ENCODE assay signal across 11 mouse cellular contexts in genomic region chr4:96969199-96969598, GRCm38 (mm10).
DNase-seq lines count a peak whose midpoint lies in the region; ATAC-seq and TF ChIP-seq lines count a peak whose summit lies in the region.
"Had no signal": no experiment of that assay in that cellular context is flagged by ENCODE, and none has a peak within 500 bp of the region (broad histone marks: within the 10 kb centered on the region; RNA-seq: fewer than 3 reads in every experiment).

No protein-coding gene starts in this region.

- no peak overlapping the region for H3K9ac ChIP-seq in forebrain, embryonic 15.5 days (replicated peaks)
- H3K9ac ChIP-seq in kidney, embryonic 14.5 days (ENCODE audit: low read depth, low read length), result no peak overlapping the region

- DNase-seq in left cerebral cortex, adult 18-20 months (ENCODE audit: low spot score in 2 of 2), result peak; percentile 5 to 7
- no peak for DNase-seq in left cerebral cortex, adult 11 months (ENCODE audit: low spot score)
- DNase-seq in brain, embryonic 14.5 days (ENCODE audit: low read depth), result peak; percentile 94
- DNase-seq in layer of hippocampus, postnatal 14 days (ENCODE audit: low spot score in 2 of 2), result peak; percentile 29 to 87
- DNase-seq in retina, postnatal 1 day, result no peak
- no peak for DNase-seq in adrenal gland, postnatal 4 days (ENCODE audit: low spot score in 2 of 2)
- DNase-seq: adrenal gland, postnatal 36 days; lung, adult 2 months had no signal

- H3K27me3 ChIP-seq in forebrain, embryonic 15.5 days, result no peaks in the 10 kb centered on the region
- no peaks in the 10 kb centered on the region for H3K27me3 ChIP-seq in kidney, embryonic 14.5 days (ENCODE audit: control insufficient read depth, insufficient read depth, low read length)

- H3K4me3 ChIP-seq in forebrain, embryonic 15.5 days, result no peak overlapping the region
- H3K4me3 ChIP-seq in kidney, embryonic 14.5 days (ENCODE audit: low read length), result no peak overlapping the region
- H3K4me3 ChIP-seq: heart, embryonic 10.5 days had no signal

- peak overlapping the region; percentile 94 for H3K27ac ChIP-seq in forebrain, embryonic 15.5 days (replicated peaks)
- H3K27ac ChIP-seq in kidney, embryonic 14.5 days (ENCODE audit: low read depth, low read length), result no peak overlapping the region
- H3K27ac ChIP-seq: heart, embryonic 10.5 days had no signal

- TF ChIP-seq CTCF in brain, embryonic 14.5 days (IDR thresholded peaks at IDR 0.05; ENCODE audit: borderline replicate concordance, extremely low read depth, insufficient read depth, insufficient read length), result no peak

- peaks cover 23% of the 10 kb centered on the region for H3K4me1 ChIP-seq in forebrain, embryonic 15.5 days
- H3K4me1 ChIP-seq in kidney, embryonic 14.5 days (ENCODE audit: control insufficient read depth, insufficient read depth, low read length), result no peaks in the 10 kb centered on the region
- H3K4me1 ChIP-seq: heart, embryonic 10.5 days had no signal

- WGBS in forebrain, embryonic 15.5 days, result 26% methylated on average over 5 of the region's 5 CpGs
- WGBS in kidney, embryonic 14.5 days, result 53% methylated on average over 5 of the region's 5 CpGs

- H3K9me3 ChIP-seq in forebrain, embryonic 15.5 days, result no peaks in the 10 kb centered on the region
- no peaks in the 10 kb centered on the region for H3K9me3 ChIP-seq in kidney, embryonic 14.5 days (ENCODE audit: control insufficient read depth, low read length)
- H3K9me3 ChIP-seq: heart, embryonic 10.5 days had no signal

- H3K36me3 ChIP-seq in forebrain, embryonic 15.5 days, result no peaks in the 10 kb centered on the region
- H3K36me3 ChIP-seq in kidney, embryonic 14.5 days (ENCODE audit: control insufficient read depth, insufficient read depth, low read length), result no peaks in the 10 kb centered on the region
- H3K36me3 ChIP-seq: heart, embryonic 10.5 days had no signal

- H3K4me2 ChIP-seq in forebrain, embryonic 15.5 days (replicated peaks), result no peak overlapping the region; the same call in 1 of the 2 replicates
- H3K4me2 ChIP-seq in kidney, embryonic 14.5 days (replicated peaks; ENCODE audit: low read depth, low read length), result no peak overlapping the region

- no peak for TF ChIP-seq POLR2A in brain, embryonic 14.5 days (IDR thresholded peaks at IDR 0.05; ENCODE audit: borderline replicate concordance, extremely low read depth, insufficient read depth, insufficient read length, poor library complexity, severe bottlenecking)

- ATAC-seq in forebrain, embryonic 15.5 days (replicated peaks), result peak; percentile 92
- ATAC-seq in kidney, embryonic 14.5 days (ENCODE audit: low FRiP score, low TSS enrichment), result no peak

Comparison
In these comparisons a context has a peak if more than half of its experiments do, and no peak if none do; other contexts are left out.
1. DNase-seq: peak in left cerebral cortex, adult 18-20 months (2 of 2), brain, embryonic 14.5 days (single experiment) and layer of hippocampus, postnatal 14 days (2 of 2); none in left cerebral cortex, adult 11 months (single experiment), retina, postnatal 1 day (single experiment) and adrenal gland, postnatal 4 days (0 of 2).